Mouse (Mus musculus) heart, embryonic 14.5 days (tissue): ENCODE results near the gene Tom1l2. TPM values are rescaled to one million over a fixed set of nuclear protein-coding genes. Genes with fewer than 3 reads are reported as not detected.

Source experiments
- ATAC-seq: fragments of 200-750 bp; cut with Nextera tagmentation; 2 replicates; pipeline ENCODE4 v1.8.0; 2017; ENCODE audit warnings: low read depth, moderate TSS enrichment; ENCODE audit not compliant: insufficient number of reproducible peaks, insufficient read depth, low FRiP score
- H3K27ac ChIP-seq, 2 experiments: fragments of 200-500 bp in 1 of 2; fragments of 300-500 bp in 1 of 2; sonication (generic) in 1 of 2; replicated peaks in 1 of 2; 2 replicates each; pipeline ENCODE4 v1.5.1; 2012 to 2014; ENCODE audit warnings: low read depth in 2 of 2, low read length in 2 of 2, control low read depth in 1 of 2, mild to moderate bottlenecking in 1 of 2, mixed read lengths in 1 of 2; ENCODE audit not compliant: control insufficient read depth in 1 of 2, insufficient read depth in 1 of 2
- H3K27me3 ChIP-seq: fragments of 300-500 bp; sonication (generic); 2 replicates; pipeline ENCODE4 v1.6.1; 2014; ENCODE audit warnings: mild to moderate bottlenecking, low read length, control low read depth; ENCODE audit not compliant: control insufficient read depth, insufficient read depth
- H3K36me3 ChIP-seq: fragments of 300-500 bp; sonication (generic); 2 replicates; pipeline ENCODE4 v1.6.1; 2014; ENCODE audit warnings: mild to moderate bottlenecking, control low read depth, low read length, mixed read lengths; ENCODE audit not compliant: control insufficient read depth, insufficient read depth
- H3K4me1 ChIP-seq, 2 experiments: fragments of 200-500 bp in 1 of 2; fragments of 300-500 bp in 1 of 2; sonication (generic) in 1 of 2; 2 replicates each; pipeline ENCODE4 v1.6.1; 2012 to 2014; ENCODE audit warnings: low read length in 2 of 2, control low read depth in 1 of 2, mixed read lengths in 1 of 2; ENCODE audit not compliant: control insufficient read depth in 2 of 2, insufficient read depth in 2 of 2
- H3K4me2 ChIP-seq: fragments of 300-500 bp; sonication (generic); 2 replicates; pipeline ENCODE4 v1.6.1; 2014; ENCODE audit warnings: mild to moderate bottlenecking, low read length
- H3K4me3 ChIP-seq, 2 experiments: fragments of 200-500 bp in 1 of 2; fragments of 300-500 bp in 1 of 2; sonication (generic) in 1 of 2; 2 replicates each; pipeline ENCODE4 v1.5.1; 2012 to 2014; ENCODE audit warnings: low read length in 2 of 2, mild to moderate bottlenecking in 2 of 2, control low read depth in 1 of 2, low read depth in 1 of 2, moderate library complexity in 1 of 2; ENCODE audit not compliant: control insufficient read depth in 1 of 2, insufficient read depth in 1 of 2
- H3K9ac ChIP-seq: fragments of 300-500 bp; sonication (generic); 2 replicates; pipeline ENCODE4 v1.6.1; 2014; ENCODE audit warnings: mild to moderate bottlenecking, low read length
- H3K9me3 ChIP-seq: fragments of 300-500 bp; sonication (generic); 2 replicates; pipeline ENCODE4 v1.6.1; 2016; ENCODE audit warnings: low read length, control low read depth; ENCODE audit not compliant: control insufficient read depth
- WGBS: fragments of 180-500 bp; shearing (Covaris S2); extraction: QIAGEN DNeasy Blood & Tissue Kit; methylation state at CpG from one replicate; pipeline ENCODE4 v1.1.7; 2014; 5-methylcytosine and 5-hydroxymethylcytosine counted together
- polyA plus RNA-seq: library from polyadenylated mRNA; unstranded; fragments of >200 nt; fragmentation: Nextera tagmentation; extraction: Ambion mirVana; gene quantifications from 2 replicates; pipeline ENCODE4 v1.2.1, GENCODE M21; 2014

The Tom1l2 gene
- polyA plus RNA-seq, 1 experiment from 2014 or later, result 25.7 TPM

DNA sequence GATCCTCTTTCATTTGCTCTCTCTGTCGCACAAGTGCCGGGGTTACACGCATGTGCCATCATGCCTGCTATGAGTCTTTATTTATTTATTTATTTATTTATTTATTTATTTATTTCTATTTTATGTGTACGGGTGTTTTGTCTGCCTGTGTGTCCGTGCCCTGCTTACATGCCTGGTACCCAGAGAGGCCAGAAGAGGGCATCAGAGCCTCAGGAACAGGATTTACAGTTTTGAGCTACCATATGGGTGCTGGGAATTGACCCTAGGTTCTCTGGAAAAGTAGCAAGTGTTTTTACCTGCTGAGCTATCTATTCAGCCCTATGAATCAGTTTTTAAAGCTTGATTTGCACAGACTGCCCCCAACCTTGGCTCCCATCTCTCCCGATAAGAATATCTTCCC lies 30.8 kb upstream of the Tom1l2 start:
- no peak overlapping the region for H3K4me2 ChIP-seq
- no peaks in the 10 kb centered on the region for H3K36me3 ChIP-seq
- no peak overlapping the region for H3K9ac ChIP-seq
- ATAC-seq, result no peak
- H3K27me3 ChIP-seq, result no peaks in the 10 kb centered on the region
- no peak overlapping the region for H3K4me3 ChIP-seq
- WGBS, result 86% methylated on average over 6 of the region's 6 CpGs
- H3K9me3 ChIP-seq, result no peaks in the 10 kb centered on the region
- H3K27ac ChIP-seq, result no peak overlapping the region
- H3K4me1 ChIP-seq, result peaks cover 4% of the 10 kb centered on the region in 2 experiments; a peak in 2 of 4 replicates

DNA sequence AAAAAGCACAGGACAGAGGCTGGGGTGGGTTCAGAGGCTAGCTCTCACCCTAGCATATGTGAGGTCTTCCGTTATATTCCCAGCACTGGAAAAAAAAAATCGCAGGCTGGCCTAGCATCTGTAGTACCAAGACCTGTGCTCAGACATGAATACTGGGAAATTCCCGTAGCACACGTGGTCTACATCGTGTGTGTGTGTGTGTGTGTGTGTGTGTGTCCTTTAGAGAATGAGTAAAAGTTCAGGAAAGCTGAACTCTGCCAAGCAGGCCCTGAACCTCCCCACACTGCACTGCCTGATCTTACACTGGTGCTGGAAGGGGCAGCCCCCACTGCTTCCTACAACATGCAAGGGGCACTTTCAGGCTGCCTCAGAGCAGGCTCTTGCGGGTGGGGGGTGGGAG lies 21.8 kb upstream of the Tom1l2 start:
- ATAC-seq, result no peak
- H3K9ac ChIP-seq, result no peak overlapping the region
- no peaks in the 10 kb centered on the region for H3K36me3 ChIP-seq
- no peaks in the 10 kb centered on the region for H3K9me3 ChIP-seq
- H3K4me2 ChIP-seq, result no peak overlapping the region
- 77% methylated on average over 6 of the region's 6 CpGs for WGBS
- H3K4me1 ChIP-seq, result no peaks in the 10 kb centered on the region
- no peak overlapping the region for H3K4me3 ChIP-seq
- no peaks in the 10 kb centered on the region for H3K27me3 ChIP-seq
- H3K27ac ChIP-seq, result no peak overlapping the region

DNA sequence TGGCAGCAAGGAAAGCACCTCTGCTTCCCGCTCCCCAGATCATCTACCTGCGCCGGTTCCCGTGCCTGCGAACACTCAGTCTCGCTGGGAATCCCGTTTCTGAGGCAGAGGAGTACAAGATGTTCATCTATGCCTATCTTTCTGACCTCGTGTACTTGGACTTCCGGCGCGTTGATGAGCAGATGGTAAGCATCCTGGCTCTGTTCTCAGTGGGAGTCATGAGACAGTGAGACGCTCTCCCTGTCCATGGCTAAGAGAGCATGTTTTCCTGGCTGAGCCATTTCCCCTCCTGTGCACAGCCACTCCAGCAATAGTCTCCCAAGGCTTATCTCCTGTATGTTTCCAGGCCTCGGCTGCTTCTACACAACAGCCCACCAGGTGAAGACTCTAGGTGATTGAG lies 17.7 kb upstream of the Tom1l2 start:
- Histone ChIP-seq H3K9ac (no peak overlapping the region), H3K9me3 (no peaks in the 10 kb centered on the region), H3K4me3 (no peak overlapping the region), H3K4me2 (no peak overlapping the region), H3K36me3 (no peaks in the 10 kb centered on the region), H3K27ac (no peak overlapping the region), H3K4me1 (peaks cover 10 to 16% of the 10 kb centered on the region in 2 experiments; a peak in 3 of 4 replicates), H3K27me3 (no peaks in the 10 kb centered on the region)
- 72% methylated on average over 13 of the region's 13 CpGs for WGBS
- ATAC-seq, result no peak

DNA sequence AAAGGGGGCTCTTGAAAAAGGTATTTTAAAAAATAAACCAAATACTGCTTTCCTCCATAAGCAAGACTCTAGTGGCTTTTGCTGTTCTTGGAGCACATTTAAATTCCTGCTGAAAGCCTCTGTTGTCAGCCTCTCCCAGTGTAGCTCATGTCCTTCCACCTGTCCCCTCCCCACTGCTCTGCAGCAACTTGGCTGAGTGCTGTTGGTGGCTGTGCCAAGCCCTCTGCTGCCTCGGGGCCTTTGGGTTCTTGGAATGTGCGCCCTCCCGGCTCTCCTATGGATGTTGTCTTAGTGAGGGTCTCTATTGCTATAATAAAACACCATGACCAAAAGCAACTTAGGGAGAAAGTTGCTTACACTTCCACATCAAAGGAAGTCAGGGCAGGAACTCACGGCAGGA lies 16.7 kb upstream of the Tom1l2 start:
- no peak for ATAC-seq
- Histone ChIP-seq H3K4me2 (no peak overlapping the region), H3K4me3 (no peak overlapping the region), H3K27me3 (no peaks in the 10 kb centered on the region), H3K36me3 (no peaks in the 10 kb centered on the region), H3K27ac (no peak overlapping the region), H3K4me1 (peaks cover 10 to 16% of the 10 kb centered on the region in 2 experiments; a peak in 3 of 4 replicates), H3K9me3 (no peaks in the 10 kb centered on the region), H3K9ac (no peak overlapping the region)
- 63% methylated on average over 4 of the region's 4 CpGs for WGBS

DNA sequence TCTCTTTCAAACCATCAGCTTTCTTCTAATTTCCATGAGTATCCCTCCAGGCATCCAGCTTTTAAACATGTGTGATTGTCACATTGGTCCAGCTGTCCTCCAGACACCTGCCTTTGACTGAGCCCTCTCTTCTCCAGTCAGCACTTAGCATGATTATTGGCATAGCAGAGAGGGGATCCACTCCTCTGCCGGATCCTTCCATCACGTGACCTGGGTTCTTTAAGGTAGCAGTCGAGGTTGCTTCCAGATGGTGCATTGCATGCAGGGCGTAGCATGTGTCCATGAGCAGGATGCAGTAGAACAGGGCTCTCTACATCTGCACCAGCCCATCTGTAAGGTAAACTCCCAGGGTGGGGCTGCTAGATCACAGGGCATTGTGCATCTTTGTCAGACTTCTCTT lies 16.2 kb upstream of the Tom1l2 start:
- ATAC-seq, result no peak
- H3K9me3 ChIP-seq, result no peaks in the 10 kb centered on the region
- H3K27ac ChIP-seq, result no peak overlapping the region
- H3K27me3 ChIP-seq, result no peaks in the 10 kb centered on the region
- no peak overlapping the region for H3K4me2 ChIP-seq
- peaks cover 10 to 16% of the 10 kb centered on the region in 2 experiments; a peak in 3 of 4 replicates for H3K4me1 ChIP-seq
- H3K36me3 ChIP-seq, result no peaks in the 10 kb centered on the region
- H3K4me3 ChIP-seq, result no peak overlapping the region
- H3K9ac ChIP-seq, result no peak overlapping the region
- 68% methylated on average over 4 of the region's 4 CpGs for WGBS

DNA sequence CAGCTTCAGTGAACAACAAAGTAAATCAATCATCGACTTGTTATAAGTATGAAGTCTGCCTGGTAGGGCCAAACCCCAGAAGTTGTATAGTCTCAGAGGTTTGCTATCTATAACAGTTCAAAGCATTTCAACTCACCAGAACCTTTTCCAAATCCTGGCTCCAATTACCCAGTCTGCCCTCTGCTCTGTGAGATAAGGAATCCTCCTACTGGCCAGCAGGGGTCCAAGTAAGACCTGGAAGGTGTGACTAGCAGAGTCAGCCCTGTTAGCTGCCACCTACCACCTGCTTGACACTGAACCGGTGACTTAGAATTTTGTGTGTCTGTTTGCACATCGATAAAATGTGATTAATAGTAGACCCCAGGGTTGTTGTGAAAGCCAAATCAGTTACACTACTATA lies 14.6 kb upstream of the Tom1l2 start:
- H3K4me2 ChIP-seq, result no peak overlapping the region
- no peak overlapping the region for H3K9ac ChIP-seq
- H3K4me1 ChIP-seq, result peaks cover 10 to 16% of the 10 kb centered on the region in 2 experiments; a peak in 3 of 4 replicates
- H3K27ac ChIP-seq, result no peak overlapping the region
- H3K27me3 ChIP-seq, result no peaks in the 10 kb centered on the region
- ATAC-seq, result no peak
- 55% methylated on average over 3 of the region's 3 CpGs for whole genome bisulfite sequencing
- H3K36me3 ChIP-seq, result no peaks in the 10 kb centered on the region
- H3K9me3 ChIP-seq, result no peaks in the 10 kb centered on the region
- H3K4me3 ChIP-seq, result no peak overlapping the region

DNA sequence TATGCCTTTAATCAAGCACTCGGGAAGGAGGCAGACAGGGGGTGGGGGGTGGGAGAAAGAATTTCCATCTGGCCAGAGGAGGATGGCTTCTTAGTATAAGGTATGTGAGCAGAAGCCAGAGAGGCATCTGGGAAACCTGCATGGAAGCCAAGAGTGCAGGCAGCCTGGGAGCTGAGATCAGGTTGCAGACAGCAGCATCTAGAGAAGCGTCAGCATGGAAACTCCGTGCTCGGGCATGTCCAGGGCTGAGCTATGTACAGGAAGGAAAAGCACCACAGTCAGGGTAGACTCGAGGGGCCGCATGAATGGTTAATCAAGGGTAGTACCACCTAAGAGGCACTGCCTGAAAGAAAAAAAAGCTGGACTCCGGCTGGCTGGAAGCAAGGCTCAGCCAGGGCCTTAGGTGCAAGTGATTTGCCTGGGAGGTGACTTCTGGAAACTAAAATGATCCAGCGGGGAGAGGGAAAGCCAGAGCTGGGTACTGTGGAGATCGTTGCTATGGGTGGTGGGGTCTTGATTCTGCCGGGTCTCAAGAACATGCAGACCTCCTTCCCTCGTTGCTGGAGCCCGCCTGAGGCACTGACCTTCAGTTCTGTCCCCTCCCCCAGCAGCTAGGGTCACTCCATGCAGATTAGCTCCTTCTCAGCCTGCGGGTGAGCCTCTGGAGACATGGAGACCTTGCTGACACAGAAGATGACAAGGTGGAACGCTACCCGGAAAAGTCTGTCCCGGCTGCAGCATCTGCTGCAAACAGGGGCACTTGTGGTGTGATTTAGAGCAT lies 13.7 kb upstream of the Tom1l2 start:
- Histone ChIP-seq H3K9ac (peak overlapping the region; percentile 36; the same call in 1 of the 2 replicates), H3K27ac (peak overlapping the region in 1 of 2 experiments; percentile 57; a peak in 1 of 4 replicates)
- 0 out of 2 replicates have a peak, but pooled peaks have one; percentile 35 for ATAC-seq

More for the DNA sequence above, 13.7 kb upstream of the Tom1l2 start:
- Histone ChIP-seq H3K36me3 (no peaks in the 10 kb centered on the region), H3K9me3 (no peaks in the 10 kb centered on the region), H3K27me3 (no peaks in the 10 kb centered on the region), H3K4me1 (peaks cover 10 to 16% of the 10 kb centered on the region in 2 experiments; a peak in 3 of 4 replicates), H3K4me2 (peak overlapping the region; percentile 2; the same call in 1 of the 2 replicates), H3K4me3 (no peak overlapping the region)
- WGBS, result 10% methylated on average over 16 of the region's 16 CpGs
